Mouse (Mus musculus) liver, embryonic 13.5 days (tissue): ENCODE measurements around the gene Arl14. TPM values are rescaled to one million over a fixed set of nuclear protein-coding genes. Genes with fewer than 3 reads are reported as not detected.

Experiments
- ATAC-seq: fragments of 200-750 bp; cut with Nextera tagmentation; 2 replicates; pipeline ENCODE4 v1.8.0; 2017; ENCODE audit warnings: low read depth, mild to moderate bottlenecking, moderate number of reproducible peaks, moderate library complexity
- DNase-seq: peaks from one replicate; pipeline ENCODE4 v3.0.0; 2022
- H3K27ac ChIP-seq: fragments of 300-500 bp; sonication (generic); 2 replicates; pipeline ENCODE4 v1.5.1; 2015; ENCODE audit warnings: moderate library complexity, mild to moderate bottlenecking, inconsistent platforms
- H3K27me3 ChIP-seq: fragments of 300-500 bp; sonication (generic); 2 replicates; pipeline ENCODE4 v1.6.1; 2015; ENCODE audit warnings: mild to moderate bottlenecking, inconsistent platforms
- H3K36me3 ChIP-seq: fragments of 300-500 bp; sonication (generic); 2 replicates; pipeline ENCODE4 v1.6.1; 2015; ENCODE audit warnings: mild to moderate bottlenecking, inconsistent platforms
- H3K4me1 ChIP-seq: fragments of 300-500 bp; sonication (generic); replicated peaks from 2 replicates; pipeline ENCODE4 v1.6.1; 2015; ENCODE audit warnings: inconsistent platforms
- H3K4me2 ChIP-seq: fragments of 300-500 bp; sonication (generic); 2 replicates; pipeline ENCODE4 v1.6.1; 2015; ENCODE audit warnings: inconsistent platforms, mild to moderate bottlenecking, moderate library complexity
- H3K4me3 ChIP-seq: fragments of 300-500 bp; sonication (generic); replicated peaks from 2 replicates; pipeline ENCODE4 v1.5.1; 2015; ENCODE audit warnings: mild to moderate bottlenecking, inconsistent platforms
- H3K9ac ChIP-seq: fragments of 300-500 bp; sonication (generic); 2 replicates; pipeline ENCODE4 v1.6.1; 2015; ENCODE audit warnings: mild to moderate bottlenecking, inconsistent platforms
- H3K9me3 ChIP-seq: fragments of 300-500 bp; sonication (generic); replicated peaks from 2 replicates; pipeline ENCODE4 v1.6.1; 2016; ENCODE audit warnings: inconsistent platforms
- WGBS: fragments of 180-500 bp; shearing (Covaris S2); methylation state at CpG from one replicate; pipeline ENCODE4 v1.1.7; 2015; ENCODE audit not compliant: insufficient replicate concordance; 5-methylcytosine and 5-hydroxymethylcytosine counted together
- polyA plus RNA-seq: library from polyadenylated mRNA; unstranded; fragments of >200 nt; fragmentation: Nextera tagmentation; extraction: Ambion mirVana; gene quantifications from 2 replicates; pipeline ENCODE4 v1.2.1, GENCODE M21; 2015

Arl14 gene
- polyA plus RNA-seq, 1 experiment from 2014 or later: not detected

- WGBS: 65% methylated on average over 8 of the region's 8 CpGs
- no peaks in the 10 kb centered on the region for H3K36me3 ChIP-seq
- DNase-seq (no peak), ATAC-seq (no peak)
- no peaks in the 10 kb centered on the region for H3K9me3 ChIP-seq
- no peak overlapping the region for H3K27ac ChIP-seq
- no peaks in the 10 kb centered on the region for H3K27me3 ChIP-seq
- H3K4me2 ChIP-seq: no peak overlapping the region
- no peaks in the 10 kb centered on the region for H3K4me1 ChIP-seq
- no peak overlapping the region for H3K9ac ChIP-seq
- no peak overlapping the region for H3K4me3 ChIP-seq
Measured at GRCm38 (mm10) chr3:69195251-69195650, 27.0 kb upstream of the Arl14 start.

GRCm38 (mm10) chr3:69198098-69198497 lies 24.1 kb upstream of the Arl14 start:
- DNase-seq (no peak), ATAC-seq (no peak)
- Histone ChIP-seq H3K36me3 (no peaks in the 10 kb centered on the region), H3K27me3 (no peaks in the 10 kb centered on the region), H3K27ac (no peak overlapping the region), H3K9me3 (no peaks in the 10 kb centered on the region), H3K4me2 (no peak overlapping the region), H3K4me1 (no peaks in the 10 kb centered on the region), H3K9ac (no peak overlapping the region), H3K4me3 (no peak overlapping the region)
- WGBS: 61% methylated on average over 2 of the region's 2 CpGs

DNA sequence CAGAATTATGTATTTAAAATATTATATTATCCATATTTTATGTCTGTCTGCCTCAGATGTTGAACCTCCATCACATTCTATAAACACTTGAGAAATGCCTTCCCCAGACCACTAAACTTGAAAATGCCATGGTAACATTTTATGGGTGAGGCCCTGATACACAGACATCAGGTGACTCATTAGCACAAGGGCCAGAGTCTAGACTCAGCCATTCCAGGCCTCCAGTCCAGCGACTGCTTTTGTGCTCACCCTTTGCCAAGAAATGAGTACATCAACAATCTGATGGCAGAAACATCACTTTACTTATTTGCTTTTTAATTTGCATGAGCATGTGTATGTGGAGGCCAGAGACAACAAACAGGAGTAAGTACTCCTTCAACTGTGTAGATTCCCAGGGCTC lies 22.0 kb upstream of the Arl14 start:
- Histone ChIP-seq H3K27me3 (no peaks in the 10 kb centered on the region), H3K27ac (no peak overlapping the region), H3K36me3 (no peaks in the 10 kb centered on the region), H3K9ac (no peak overlapping the region), H3K4me2 (no peak overlapping the region), H3K4me3 (no peak overlapping the region), H3K9me3 (no peaks in the 10 kb centered on the region), H3K4me1 (peaks cover 2% of the 10 kb centered on the region)
- ATAC-seq (no peak), DNase-seq (no peak)
- 70% methylated on average over 1 of the region's 1 CpGs for WGBS

DNA sequence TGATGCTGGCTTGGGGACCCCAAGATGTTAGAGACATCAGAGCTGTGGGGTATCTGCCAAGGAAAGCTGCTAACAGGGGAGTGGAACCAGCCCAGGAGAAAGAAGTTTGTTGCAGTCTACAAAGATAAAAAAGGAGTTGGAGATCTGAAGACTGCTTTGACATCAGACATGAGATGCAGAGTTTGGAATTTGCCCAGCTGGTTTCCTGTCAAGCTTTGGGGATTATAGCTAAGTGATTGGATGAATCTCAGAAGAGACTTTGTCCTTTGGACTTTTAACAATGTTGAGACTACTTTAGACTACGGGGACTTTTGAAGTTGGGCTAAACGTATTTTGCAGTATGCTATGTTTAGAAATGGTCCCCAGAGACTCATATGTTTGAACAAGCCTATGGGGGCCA lies 21.0 kb upstream of the Arl14 start:
- H3K9me3 ChIP-seq: no peaks in the 10 kb centered on the region
- WGBS: 61% methylated on average over 2 of the region's 2 CpGs
- no peak for ATAC-seq

GRCm38 (mm10) chr3:69202876-69203275 lies 19.3 kb upstream of the Arl14 start:
- H3K4me3 ChIP-seq: no peak overlapping the region
- no peak overlapping the region for H3K9ac ChIP-seq
- no peak overlapping the region for H3K27ac ChIP-seq
- H3K4me2 ChIP-seq: no peak overlapping the region
- 28% methylated on average over 4 of the region's 4 CpGs for WGBS
- H3K9me3 ChIP-seq: no peaks in the 10 kb centered on the region
- ATAC-seq (no peak), DNase-seq (no peak)
- H3K4me1 ChIP-seq: peaks cover 9% of the 10 kb centered on the region
- H3K36me3 ChIP-seq: no peaks in the 10 kb centered on the region
- no peaks in the 10 kb centered on the region for H3K27me3 ChIP-seq

More for the DNA sequence above, 21.0 kb upstream of the Arl14 start:
- H3K4me2 ChIP-seq: no peak overlapping the region
- no peaks in the 10 kb centered on the region for H3K27me3 ChIP-seq
- no peak overlapping the region for H3K4me3 ChIP-seq
- peaks cover 9% of the 10 kb centered on the region for H3K4me1 ChIP-seq
- no peak for DNase-seq
- H3K36me3 ChIP-seq: no peaks in the 10 kb centered on the region
- H3K27ac ChIP-seq: no peak overlapping the region
- no peak overlapping the region for H3K9ac ChIP-seq

DNA sequence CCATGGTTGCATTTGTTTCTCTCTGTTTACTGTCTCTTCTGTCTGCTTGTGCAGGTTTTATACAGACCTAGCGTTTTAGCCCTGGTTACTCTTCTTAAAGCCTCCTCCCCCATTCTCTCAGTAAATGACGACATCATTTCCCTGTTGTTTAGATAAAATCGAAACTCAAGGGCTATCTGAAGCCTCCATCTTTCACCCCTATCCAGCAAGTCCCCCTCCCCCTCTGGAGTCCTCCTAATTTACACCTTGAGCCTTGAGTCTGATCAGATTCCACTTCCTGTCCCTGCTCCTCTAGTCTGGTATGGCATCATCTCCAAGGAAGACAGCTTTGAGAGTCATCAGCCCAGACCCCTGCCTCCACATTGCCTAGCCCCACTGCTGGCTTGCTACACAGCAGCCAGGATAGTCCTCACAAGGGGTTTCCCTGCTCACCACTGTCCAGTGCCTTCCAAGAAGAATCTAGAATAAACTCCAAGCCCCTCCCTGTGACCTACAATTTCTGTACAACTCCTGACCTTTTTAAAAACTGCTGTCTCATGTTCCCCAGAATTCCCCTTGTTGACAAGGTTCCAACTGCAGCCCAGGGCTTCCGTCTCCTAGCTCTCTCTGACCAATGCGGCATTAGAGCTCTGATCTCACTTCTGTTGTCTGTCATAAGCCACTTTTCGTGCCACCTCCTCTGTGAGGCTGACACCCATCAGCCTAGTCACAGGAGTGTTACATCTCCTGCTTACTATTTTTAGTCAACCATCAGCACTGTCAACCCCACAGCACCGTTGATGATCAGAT lies 16.8 kb upstream of the Arl14 start:
- DNase-seq (peak; percentile 3), ATAC-seq (peak; percentile 50)
- Histone ChIP-seq H3K4me2 (peak overlapping the region; percentile 43), H3K27ac (no peak overlapping the region; the same call in 1 of the 2 replicates), H3K9me3 (no peaks in the 10 kb centered on the region), H3K36me3 (no peaks in the 10 kb centered on the region), H3K4me1 (peaks cover 9% of the 10 kb centered on the region), H3K27me3 (no peaks in the 10 kb centered on the region), H3K4me3 (0 out of 2 replicates have a peak overlapping the region, but pooled peaks have one; percentile 11), H3K9ac (no peak overlapping the region)
- WGBS: 14% methylated on average over 7 of the region's 7 CpGs

GRCm38 (mm10) chr3:69206193-69206893 lies 15.9 kb upstream of the Arl14 start:
- H3K36me3 ChIP-seq: no peaks in the 10 kb centered on the region
- H3K27ac ChIP-seq: no peak overlapping the region
- H3K4me3 ChIP-seq: no peak overlapping the region
- H3K4me1 ChIP-seq: peaks cover 9% of the 10 kb centered on the region
- ATAC-seq (no peak), DNase-seq (no peak)
- peak overlapping the region; percentile 43 for H3K4me2 ChIP-seq
- no peaks in the 10 kb centered on the region for H3K27me3 ChIP-seq
- 64% methylated on average over 10 of the region's 10 CpGs for WGBS
- no peak overlapping the region for H3K9ac ChIP-seq
- H3K9me3 ChIP-seq: no peaks in the 10 kb centered on the region

- peaks cover 9% of the 10 kb centered on the region for H3K4me1 ChIP-seq
Measured at GRCm38 (mm10) chr3:69208441-69209309, 13.5 kb upstream of the Arl14 start.

GRCm38 (mm10) chr3:69212246-69212645 lies 10.0 kb upstream of the Arl14 start:
- Histone ChIP-seq H3K27me3 (no peaks in the 10 kb centered on the region; the same call in 1 of the 2 replicates), H3K27ac (no peak overlapping the region), H3K36me3 (no peaks in the 10 kb centered on the region), H3K4me1 (no peaks in the 10 kb centered on the region), H3K9ac (no peak overlapping the region), H3K4me3 (no peak overlapping the region), H3K4me2 (no peak overlapping the region), H3K9me3 (no peaks in the 10 kb centered on the region)
- WGBS: 54% methylated on average over 2 of the region's 2 CpGs
- DNase-seq: no peak
- ATAC-seq: no peak

More at GRCm38 (mm10) chr3:69208441-69209309, 13.5 kb upstream of the Arl14 start:
- no peak for DNase-seq
- 53% methylated on average over 12 of the region's 12 CpGs for WGBS
- peak; percentile 36; the same call in 1 of the 2 replicates for ATAC-seq
- no peaks in the 10 kb centered on the region; the same call in 1 of the 2 replicates for H3K27me3 ChIP-seq
- no peaks in the 10 kb centered on the region for H3K36me3 ChIP-seq
- H3K4me2 ChIP-seq: no peak overlapping the region
- no peak overlapping the region for H3K9ac ChIP-seq
- no peak overlapping the region for H3K4me3 ChIP-seq
- no peaks in the 10 kb centered on the region for H3K9me3 ChIP-seq
- H3K27ac ChIP-seq: no peak overlapping the region

GRCm38 (mm10) chr3:69213465-69213864 lies 8.8 kb upstream of the Arl14 start:
- H3K4me2 ChIP-seq: no peak overlapping the region
- no peak overlapping the region for H3K27ac ChIP-seq
- H3K4me3 ChIP-seq: no peak overlapping the region
- 64% methylated on average over 5 of the region's 5 CpGs for WGBS
- H3K36me3 ChIP-seq: no peaks in the 10 kb centered on the region
- H3K9me3 ChIP-seq: no peaks in the 10 kb centered on the region
- ATAC-seq (no peak), DNase-seq (no peak)
- no peaks in the 10 kb centered on the region; the same call in 1 of the 2 replicates for H3K27me3 ChIP-seq
- H3K4me1 ChIP-seq: no peaks in the 10 kb centered on the region
- H3K9ac ChIP-seq: no peak overlapping the region

- no peak for ATAC-seq
Measured at GRCm38 (mm10) chr3:69214566-69214965, 7.7 kb upstream of the Arl14 start.

More at GRCm38 (mm10) chr3:69214566-69214965, 7.7 kb upstream of the Arl14 start:
- Histone ChIP-seq H3K36me3 (no peaks in the 10 kb centered on the region), H3K4me1 (no peaks in the 10 kb centered on the region), H3K9me3 (no peaks in the 10 kb centered on the region), H3K27ac (no peak overlapping the region), H3K27me3 (no peaks in the 10 kb centered on the region; the same call in 1 of the 2 replicates), H3K4me3 (no peak overlapping the region), H3K4me2 (no peak overlapping the region), H3K9ac (no peak overlapping the region)
- 70% methylated on average over 5 of the region's 5 CpGs for WGBS
- DNase-seq: no peak
